Mouse (Mus musculus) embryo, embryonic 9.5 days (tissue): ENCODE measurements at regions not wholly inside any gene's neighbourhood (a gene's known extent, or its start where the extent isn't known, plus 50 kb on each side); places are given as distances from the start of the nearest gene placed in this dataset.

Experiments used
- DNase-seq: peaks from one replicate; pipeline ENCODE4 v3.0.0-alpha.2; 2017; ENCODE audit errors: extremely low spot score

GRCm38 (mm10) chr2:131436149-131436548, 55.1 kb upstream of the Smox start:
- DNase-seq, result no peak

GRCm38 (mm10) chr2:131430474-131430873, 60.8 kb upstream of the Smox start:
- no peak for DNase-seq

GRCm38 (mm10) chr2:131428089-131428488, 63.2 kb upstream of the Smox start:
- no peak for DNase-seq

- DNase-seq, result no peak
Observed at GRCm38 (mm10) chr2:131426941-131427340, 64.4 kb upstream of the Smox start.

GRCm38 (mm10) chr2:131423616-131424320, 67.5 kb upstream of the Smox start:
- DNase-seq, result no peak

GRCm38 (mm10) chr2:131422907-131423445, 68.3 kb upstream of the Smox start:
- peak; percentile 78 for DNase-seq

- DNase-seq, result no peak
Observed at GRCm38 (mm10) chr2:131418130-131418529, 65.4 kb upstream of the Rnf24 start.

- DNase-seq, result no peak
Observed at GRCm38 (mm10) chr2:131417472-131417871, 64.8 kb upstream of the Rnf24 start.

GRCm38 (mm10) chr2:131416482-131416881, 63.8 kb upstream of the Rnf24 start:
- DNase-seq, result peak; percentile 51

GRCm38 (mm10) chr2:131410906-131411520, 58.3 kb upstream of the Rnf24 start:
- DNase-seq, result no peak

GRCm38 (mm10) chr2:131407337-131407736, 54.6 kb upstream of the Rnf24 start:
- no peak for DNase-seq

- no peak for DNase-seq
Observed at GRCm38 (mm10) chr2:131404218-131404555, 51.5 kb upstream of the Rnf24 start.

- DNase-seq, result no peak
Observed at GRCm38 (mm10) chr2:131403543-131404217, 51.0 kb upstream of the Rnf24 start.
